Mouse (Mus musculus) gastrocnemius, postnatal 10 days (tissue): ENCODE measurements around the gene Tmprss3. TPM values are rescaled to one million over a fixed set of nuclear protein-coding genes. Genes with fewer than 3 reads are reported as not detected.

ENCODE experiments used
- DNase-seq: peaks from one replicate; pipeline ENCODE4 v3.0.0; 2021; ENCODE audit warnings: mixed read lengths
- total RNA-seq, 2 experiments: library from RNA; stranded (reverse); gene quantifications; 2 replicates each; pipeline ENCODE4 v1.2.3; 2021

Tmprss3 gene
- total RNA-seq, 2 experiments from 2014 or later: 0.29 TPM; not detected in 1

DNA sequence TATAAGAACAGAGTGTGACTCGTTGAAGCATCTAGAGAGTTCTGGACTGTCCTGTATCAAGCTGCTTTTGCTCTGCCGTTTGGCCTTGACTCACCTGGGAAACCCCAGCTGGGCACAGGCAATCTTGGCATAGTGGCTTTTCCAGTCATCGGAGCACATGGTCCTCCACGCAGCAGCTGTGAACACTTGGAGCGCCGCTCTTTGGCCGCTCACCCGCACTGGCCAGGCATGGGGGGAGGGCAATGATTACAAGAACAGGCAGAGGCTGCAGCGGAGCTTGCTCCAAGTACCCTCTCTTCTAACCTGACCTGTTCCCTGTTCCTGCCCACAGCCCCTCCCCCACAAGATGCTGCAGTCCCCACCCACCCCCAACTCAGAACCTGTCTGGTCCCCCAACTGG is 5.4 kb downstream of the Tmprss3 start:
- DNase-seq: peak; percentile 30

DNA sequence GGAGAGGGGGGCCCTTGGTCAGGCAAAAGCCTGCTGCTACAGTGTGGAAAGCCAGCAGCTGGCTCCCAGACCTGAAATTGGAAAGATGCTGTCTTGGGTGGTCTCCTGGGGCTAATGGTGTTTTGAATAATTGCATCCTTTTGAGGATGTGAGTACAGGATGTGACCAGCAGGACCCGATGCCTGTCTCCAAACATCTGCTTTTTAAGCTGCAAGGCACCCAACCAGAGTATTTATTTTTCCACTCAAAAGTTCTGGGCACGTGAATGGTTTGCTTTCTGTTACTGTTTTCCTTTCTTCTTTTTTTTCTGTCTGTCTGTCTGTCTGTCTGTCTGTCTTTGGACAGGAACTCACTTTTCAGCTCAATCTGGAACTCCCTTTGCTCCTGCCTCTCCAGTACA is 6.1 kb downstream of the Tmprss3 start:
- no peak for DNase-seq

DNA sequence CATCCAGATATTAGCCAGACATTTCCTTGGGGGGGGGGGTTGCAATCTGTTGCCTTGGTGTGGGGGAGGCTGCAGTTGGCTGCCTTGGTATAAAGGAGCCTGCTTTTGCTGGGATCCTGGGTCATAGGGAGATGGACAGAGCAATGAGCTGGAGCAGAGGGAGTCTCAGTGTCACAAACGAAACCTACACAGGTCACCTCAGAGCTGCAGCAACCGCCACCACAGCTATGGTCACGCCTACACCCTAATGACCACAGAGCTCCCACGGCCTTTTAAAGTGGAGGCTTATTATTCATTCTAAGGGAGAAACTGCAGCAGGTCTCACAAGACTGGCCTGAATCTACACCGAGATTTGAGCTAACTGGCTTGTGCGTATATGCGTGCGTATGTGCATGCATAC is 7.0 kb downstream of the Tmprss3 start:
- DNase-seq: no peak

DNA sequence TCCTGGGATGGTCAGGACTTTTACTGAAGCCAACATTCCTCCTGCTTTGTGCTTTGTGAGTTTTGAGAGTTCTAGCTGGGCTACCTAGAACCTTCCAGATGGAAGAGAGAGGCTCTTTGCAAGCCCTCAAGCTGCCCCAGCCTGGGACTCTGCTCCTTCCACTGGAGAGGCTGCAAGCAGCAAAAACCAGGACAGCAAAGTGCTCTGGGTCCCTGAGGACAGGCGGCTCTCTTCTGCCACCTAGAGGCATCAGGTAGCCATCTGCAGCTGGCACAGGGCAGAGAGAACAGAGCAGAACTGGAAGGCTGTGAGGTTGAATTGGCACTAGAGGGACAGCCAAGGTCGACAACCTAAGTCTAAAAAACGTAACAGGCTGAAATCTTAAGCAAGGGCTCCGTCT is 11.4 kb downstream of the Tmprss3 start:
- DNase-seq: peak; percentile 74

DNA sequence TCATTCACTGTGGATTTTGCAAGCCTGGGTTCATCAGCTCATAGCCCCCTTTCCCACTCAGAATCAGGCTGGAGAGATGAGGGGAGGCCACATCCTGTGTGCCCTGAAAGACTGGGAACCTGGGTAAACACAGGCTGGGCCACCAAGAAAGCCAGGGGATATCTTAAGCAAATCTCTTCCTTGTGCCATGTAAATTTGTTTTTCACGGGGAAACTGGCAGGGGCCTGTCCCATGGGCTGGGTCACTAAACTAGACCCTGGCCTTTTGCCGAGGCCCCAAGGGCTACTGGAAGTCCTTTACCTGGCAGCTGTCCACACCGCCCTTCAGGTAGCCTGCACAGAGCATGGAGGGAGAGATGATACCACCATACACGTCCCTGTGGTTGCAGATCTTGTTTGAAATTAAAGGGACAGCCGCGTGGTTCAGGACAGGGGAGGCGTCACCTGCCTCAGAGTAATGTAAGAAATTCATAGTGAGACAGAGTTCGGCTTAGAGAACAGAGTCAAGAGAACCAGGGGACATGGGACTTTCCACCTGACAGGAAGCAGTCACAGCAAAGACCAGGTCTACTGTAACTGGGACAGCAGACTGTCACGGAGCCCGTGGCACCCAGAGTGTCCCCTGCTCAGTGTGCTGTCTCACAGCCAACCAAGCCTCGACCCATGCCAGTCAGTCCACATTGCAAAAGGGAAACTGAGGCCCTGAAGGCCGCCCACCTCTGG is 14.3 kb downstream of the Tmprss3 start:
- DNase-seq: no peak

DNA sequence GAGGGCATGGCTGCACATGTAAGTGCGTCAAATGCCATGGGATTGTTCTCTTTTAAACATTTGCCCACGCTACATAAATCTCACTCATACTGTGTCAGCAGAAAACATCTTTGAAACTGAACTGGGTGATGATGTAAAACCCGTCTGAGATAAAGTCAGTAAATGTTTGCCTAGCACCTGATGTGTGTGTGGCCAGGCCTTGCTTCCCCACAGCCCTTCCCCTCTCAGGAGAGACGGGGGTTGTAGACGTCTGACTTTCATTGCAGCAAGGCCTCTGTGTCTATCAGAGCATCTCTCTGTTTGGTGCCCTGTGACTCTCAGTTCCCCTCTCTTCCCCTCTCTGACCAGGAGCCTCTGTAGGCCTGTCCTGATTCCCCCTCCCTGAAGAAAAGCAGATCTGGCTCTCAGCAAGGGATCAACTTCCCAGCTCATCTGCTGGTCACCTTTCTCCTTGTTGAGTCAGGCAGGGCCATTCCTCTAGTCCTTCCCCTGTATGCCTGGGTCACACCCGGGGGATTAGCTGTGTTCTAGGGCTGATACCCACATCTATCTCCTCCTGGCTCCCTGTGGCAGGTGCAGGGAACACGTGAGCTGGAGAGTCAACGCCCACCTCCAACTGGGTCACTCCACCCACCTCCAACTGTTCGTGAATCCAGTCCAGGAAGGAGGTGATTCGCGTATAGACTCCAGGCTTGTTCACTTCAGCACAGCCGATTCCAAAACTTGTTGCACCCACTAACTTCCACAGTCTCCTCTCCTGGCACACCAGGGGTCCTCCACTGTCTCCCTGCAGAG is 15.4 kb downstream of the Tmprss3 start:
- no peak for DNase-seq

DNA sequence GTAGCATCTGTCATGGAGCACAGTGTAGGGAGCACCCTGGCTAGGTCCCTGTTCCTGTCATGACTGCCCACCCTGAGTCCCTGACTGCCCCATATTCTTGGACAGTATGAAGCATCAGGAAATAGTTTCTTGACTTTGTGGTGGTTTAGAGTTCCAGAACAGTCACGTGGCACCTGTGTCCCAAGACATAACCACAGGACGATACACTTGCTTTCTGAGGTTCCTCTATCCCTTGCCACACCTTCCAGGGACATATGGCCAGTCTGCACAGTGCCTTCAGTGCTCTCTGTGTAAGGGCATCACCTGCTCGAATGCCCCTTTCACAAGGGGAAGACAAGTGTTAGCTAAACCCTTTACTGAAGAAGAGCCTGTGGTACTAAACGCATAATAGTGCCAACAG is 17.3 kb downstream of the Tmprss3 start:
- no peak for DNase-seq

DNA sequence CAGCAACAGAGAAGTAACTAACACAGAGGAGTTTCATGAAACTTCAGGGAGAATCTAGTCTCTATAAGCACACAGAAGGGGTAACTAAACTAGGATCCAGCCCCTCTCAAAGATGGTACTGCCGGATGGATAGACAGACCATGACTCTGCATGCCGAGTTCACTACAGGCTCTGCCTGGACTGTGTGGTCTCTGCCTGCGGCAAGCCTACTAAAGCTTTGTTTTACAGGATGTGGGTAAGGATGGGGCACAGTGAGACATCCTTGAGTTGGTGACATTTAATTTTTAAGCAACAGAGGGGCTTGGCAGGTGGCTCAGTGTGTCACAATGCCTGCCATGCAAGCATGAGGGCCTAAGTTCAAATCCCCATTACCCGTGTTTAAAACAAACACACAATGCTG is 22.5 kb downstream of the Tmprss3 start:
- DNase-seq: no peak

DNA sequence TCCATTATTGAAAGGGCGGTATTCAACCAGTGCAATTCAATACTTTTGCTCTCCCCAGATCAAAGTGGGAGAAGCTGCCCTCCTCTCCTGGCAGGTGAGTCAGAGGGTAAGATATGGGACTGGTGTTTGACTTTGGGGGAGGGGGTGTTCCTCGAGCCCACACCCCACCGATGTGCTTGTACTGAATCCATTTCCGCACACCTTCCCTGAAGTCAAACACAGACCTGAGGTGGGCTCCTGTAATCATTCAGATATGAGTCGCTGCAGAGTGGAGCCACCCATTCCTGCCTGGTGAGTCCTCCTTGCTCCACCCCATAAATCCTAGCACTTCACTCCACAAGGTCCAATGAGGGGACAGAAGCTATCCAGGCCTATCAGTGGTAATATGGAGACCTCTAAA is 29.0 kb downstream of the Tmprss3 start:
- no peak for DNase-seq

DNA sequence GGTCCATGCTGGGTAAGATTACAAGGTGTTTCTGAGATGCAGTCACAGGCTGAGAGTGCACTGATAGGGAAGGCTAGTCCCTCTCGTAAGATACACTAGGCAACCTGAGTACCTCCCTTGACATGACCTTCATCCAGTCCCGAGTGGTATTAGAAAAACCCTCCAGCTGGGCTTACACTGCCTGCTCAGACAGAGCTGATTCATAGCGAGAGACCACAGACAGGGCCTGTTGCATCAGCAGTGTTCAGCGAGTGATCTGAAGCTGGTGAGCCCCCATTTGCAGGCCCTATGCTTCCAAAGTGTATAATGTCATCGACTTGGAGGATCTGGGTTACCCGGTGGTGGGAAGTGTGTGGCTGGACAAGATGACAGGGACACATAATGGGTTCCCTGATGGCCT is 33.6 kb downstream of the Tmprss3 start, which contains the start of gene Tff1:
TSS of gene Tff1 (minus strand) at position 151 of the 400 bp plus-strand sequence.
- no peak for DNase-seq

DNA sequence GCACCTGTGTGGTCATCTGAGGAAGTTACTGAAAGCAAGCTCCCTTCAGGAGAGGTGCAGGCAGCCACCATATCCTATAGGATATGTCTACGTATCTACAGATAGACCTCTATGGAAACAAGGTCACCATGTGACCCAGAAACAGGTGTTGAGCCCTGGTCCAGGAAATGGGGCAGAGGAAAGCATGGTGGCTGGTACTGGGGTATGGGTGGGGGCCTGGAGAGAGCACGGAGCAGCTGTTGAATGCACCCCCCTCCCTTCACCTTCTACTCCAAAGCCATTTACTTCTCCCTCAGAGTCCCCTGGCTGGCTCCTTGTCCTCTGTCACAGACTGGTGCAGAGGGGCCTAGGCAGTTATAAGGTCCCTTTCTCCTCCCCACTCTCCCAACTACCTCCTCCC is 35.0 kb downstream of the Tmprss3 start:
- no peak for DNase-seq

DNA sequence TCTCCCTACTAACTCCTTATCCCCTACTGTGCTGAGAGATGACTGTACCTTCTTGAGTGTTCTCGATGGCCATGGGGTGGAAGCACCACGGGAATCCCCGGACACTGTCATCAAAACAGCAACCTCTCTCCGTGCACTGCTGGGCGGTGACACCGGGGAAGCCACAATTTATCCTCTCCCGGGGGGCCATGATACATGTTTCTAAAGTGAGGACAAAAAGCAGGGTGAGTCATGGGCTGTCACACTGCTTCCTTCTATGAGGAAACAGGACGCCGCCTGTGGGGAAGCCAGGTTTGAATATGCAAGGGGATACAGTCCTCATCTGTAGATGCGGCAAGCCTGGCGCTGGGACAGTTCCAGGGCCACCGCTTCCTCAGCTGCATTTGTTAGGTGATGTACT is 36.2 kb downstream of the Tmprss3 start:
- no peak for DNase-seq

DNA sequence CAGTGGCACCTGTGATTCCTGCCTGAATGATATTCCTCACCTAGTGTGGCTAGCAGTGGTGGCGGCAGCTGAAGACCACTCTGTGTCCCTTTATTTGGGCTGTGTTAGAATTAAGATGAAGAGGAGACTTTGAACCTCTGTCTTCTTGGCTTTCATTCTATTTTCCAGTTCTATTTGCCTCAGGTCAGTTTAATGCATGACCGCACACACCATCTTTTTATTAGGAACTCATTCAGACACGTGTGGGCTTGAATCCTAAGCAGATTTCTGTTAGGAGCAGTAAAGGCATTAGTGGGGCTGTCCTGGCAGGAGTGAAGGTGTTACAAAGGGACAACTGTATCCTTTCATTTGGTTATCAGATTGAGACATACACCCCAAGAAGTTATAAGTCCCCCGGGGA is 38.5 kb downstream of the Tmprss3 start:
- DNase-seq: no peak

DNA sequence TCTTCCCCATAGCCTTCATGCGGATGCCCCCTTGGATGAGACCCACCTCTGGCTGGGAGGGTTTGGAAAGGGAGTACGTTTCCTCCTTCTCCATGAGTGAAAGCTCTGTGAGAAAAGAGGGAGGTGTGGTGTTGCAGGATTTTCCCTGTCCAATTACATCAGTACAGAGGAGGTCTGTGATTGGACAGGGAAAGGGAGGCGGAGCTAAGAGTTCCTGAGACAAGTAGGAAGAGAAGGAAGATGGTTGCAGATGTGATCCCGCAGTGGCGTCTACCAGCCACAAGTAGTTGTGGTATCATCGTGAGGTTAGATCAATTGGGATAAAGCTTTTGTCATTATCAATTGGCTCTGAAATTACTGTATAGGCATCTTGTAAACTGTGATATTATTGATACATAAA is 40.9 kb downstream of the Tmprss3 start:
- DNase-seq: no peak

DNA sequence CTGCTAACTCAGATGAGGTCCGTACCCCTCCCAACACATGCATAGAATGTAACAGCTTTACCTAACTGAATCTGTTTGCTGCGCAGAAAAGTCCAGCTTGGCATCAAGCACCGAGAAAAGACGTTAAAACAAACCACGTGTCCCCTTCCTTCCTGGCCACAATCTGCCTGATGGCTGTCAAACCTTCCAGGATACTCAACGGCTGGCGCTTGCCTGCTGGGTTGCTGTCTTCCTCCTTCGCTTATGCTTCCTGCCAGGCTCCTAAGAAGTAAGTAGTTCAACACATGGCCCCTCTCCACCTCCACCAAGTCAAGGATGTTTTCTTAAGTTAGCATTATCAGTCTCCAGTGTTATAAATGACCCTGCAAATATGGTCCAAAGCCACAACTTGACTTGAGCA is 45.0 kb downstream of the Tmprss3 start:
- no peak for DNase-seq

DNA sequence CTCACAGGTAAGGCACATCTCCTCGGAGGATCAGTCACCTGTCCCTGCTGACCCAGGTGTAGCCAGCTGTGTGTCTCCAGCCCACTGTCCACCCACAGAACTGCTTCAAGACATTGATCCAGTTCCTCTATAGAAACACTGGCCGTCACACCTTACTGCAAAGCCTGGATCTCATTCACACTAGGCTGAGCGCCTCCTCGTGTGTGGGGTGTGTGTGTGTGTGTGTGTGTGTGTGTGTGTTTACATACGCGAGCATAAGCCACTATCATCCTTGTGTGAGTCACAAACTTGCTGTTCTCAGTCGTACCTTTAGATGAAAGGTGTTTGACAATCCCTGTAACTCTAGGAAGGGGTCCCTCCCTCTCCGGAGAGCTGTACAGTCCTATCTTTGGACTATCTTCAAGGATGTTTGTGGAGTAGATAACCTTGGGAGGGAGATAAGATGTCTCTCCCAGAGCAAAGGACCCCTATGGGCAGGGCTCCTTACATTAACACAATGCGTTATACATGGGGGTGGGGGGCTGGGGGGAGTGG is 45.7 kb downstream of the Tmprss3 start:
- DNase-seq: no peak

DNA sequence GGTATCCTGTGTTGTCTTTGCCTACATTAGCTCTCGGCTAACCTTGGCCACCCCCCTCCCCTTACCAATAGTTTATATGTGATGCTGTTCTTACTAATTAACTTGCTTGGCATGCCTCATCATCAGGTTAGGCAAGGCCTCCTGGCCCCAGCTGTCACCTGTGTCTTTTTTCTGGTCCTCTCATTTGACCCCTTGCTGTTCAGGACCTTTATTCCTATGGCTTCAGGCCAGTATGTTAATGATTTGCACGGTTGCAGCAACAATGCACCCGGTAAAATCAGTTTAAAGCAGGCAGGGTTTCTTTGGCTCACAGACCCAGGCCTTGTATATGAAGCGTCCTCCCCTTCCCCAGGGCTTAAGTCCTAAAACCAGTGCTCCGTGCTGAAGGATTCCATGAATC is 46.3 kb downstream of the Tmprss3 start:
- DNase-seq: no peak

DNA sequence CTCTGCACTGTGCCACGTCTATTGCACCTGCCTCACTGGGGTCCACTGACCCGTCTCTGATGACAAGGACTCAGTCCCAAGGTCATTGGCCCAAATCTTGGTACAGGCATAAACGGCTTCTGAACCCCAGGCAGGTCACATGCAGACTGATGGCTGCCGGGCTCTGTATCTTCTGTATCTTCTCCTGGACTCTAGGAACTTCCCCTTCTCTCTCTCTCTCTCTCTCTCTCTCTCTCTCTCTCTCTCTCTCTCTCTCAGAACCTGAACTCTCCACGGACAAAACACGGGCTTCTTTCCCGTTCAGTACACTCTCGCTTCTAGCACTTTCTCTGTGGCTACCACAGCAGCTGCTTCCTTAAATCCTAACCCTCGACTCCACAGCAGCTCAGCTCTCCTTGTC is 52.8 kb downstream of the Tmprss3 start:
- no peak for DNase-seq

DNA sequence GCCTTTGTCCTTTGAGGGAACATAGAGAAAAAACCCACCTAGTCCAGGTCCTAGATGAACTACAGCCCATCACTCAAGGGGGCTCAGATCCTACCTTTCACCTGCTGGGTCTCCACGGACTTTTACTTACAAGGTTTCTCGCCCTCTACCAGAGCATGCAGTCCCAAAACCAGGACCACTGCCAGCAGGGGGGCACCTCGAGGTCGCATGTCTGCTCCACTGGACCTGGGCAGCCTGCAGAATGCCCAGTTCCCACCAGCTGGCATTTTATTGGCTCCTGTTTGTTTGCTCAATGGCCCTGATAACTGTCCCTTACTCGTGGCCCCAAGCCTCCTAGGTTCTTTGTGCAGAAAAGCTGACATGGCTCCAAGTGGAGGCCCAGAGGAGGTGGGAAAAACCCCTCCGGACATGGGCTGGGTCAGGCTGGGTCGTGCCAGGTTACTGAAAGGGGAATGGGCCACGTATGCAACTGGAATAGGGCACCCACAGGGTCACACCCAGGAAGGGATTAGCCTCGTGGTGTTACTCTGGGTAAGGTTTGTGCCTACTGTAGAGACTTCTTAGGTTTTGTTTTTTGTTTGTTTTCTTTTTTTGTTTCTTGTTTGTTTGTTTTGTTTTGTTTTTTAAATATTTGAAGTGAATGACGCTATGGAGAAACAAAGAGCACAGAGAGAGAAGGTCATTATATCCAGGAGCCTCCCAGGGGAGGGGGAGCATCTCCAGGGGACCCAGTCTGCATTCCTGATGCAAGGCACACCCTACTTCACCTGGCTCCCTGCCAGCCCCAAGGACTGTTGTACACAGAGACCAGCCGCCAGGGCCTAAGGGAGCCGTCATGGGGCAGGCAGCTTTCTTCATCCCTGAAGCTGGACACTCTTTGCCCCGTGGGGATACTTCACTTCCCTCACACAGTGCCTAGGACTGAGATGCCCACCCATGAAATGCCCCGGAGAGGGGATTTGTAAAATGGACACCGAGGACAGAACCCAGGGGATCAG is 54.4 kb downstream of the Tmprss3 start, which contains the start of gene Tff2:
TSS of gene Tff2 (minus strand) at position 243 of the 998 bp plus-strand sequence.
- no peak for DNase-seq

DNA sequence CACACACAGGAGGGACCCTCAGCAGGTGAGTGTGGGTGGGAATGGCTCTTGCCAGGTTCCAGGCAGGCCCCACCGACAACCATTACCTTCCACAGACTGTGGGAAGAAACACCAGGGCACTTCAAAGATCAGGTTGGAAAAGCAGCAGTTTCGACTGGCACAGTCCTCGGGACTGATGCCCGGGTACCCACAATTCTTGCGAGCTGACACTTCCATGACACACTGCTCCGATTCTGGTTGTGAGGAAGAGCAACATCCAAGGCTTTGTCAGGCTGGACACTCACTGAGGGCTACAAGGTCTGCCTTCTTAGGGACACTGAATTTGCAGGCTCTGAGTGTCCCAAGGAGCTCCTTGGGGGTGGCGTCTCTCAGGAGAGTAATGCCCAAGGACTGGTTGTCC is 56.7 kb downstream of the Tmprss3 start:
- DNase-seq: no peak

DNA sequence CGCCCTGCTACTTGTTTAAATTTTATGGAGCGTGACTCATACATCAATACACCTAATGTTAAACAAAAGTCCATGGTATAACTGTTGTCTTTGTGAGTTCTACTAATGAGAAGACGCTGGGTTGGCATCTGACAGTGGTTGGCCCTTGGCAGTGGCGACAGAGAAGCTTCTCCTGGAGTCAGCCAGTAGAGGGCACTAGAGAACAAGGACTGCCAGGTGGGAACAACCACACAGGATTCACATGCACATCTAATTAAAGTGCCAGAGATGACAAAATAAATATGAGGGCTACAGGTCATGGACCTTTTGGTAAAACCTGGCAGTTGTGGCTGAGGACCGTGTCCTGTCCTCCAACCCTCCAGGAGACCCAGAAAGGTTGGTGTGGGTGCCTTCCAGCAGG is 60.4 kb downstream of the Tmprss3 start:
- peak; percentile 44 for DNase-seq

DNA sequence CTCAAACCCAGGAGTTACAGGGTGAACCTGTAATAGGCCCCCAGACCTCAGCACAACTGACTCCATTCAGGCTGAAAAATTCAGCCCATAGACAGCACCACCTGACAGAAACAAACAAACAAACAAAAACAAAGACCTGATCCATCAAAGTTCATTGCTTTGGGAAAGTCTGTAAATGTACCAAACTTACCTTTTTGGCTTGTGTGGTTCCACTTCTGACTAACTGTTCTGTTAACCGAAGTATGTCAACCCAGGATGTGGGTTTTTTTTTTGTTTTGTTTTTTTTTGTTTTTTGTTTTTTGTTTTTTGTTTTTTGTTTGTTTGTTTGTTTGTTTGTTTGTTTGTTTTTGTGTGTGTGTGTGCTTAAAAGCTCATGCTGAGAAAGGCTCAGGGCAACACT is 62.0 kb downstream of the Tmprss3 start:
- DNase-seq: no peak
